Comparison of ENCODE assay signal across 8 mouse cellular contexts in the genomic region with DNA sequence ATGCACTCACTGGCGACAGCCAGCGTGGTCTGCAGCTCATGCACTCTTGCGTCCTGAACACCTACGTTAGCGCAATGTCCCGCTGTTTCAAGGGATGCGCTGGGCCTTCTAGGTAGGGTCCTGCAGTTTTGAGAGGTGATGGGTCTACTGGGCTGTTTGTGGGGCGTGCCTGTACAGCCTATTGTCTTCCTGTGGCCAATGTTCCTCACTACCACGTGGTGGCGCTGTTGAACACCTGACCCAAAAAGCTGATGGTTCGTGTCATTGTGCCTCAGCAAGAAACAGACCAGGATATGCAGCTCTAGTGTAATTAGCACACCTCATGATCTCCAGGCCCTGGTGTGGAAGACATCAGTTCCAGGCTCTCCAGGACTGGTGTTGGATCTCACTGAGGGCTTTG. TPM values are rescaled to one million over a fixed set of nuclear protein-coding genes. Genes with fewer than 3 reads are reported as not detected.
A peak's percentile ranks its signal among the peaks of the same experiment; 100 is the strongest.
DNase-seq lines count a peak whose midpoint lies in the region; ATAC-seq lines count a peak whose summit lies in the region.

No protein-coding gene starts in this region.

- H3K4me1 ChIP-seq in heart, embryonic 13.5 days = peaks cover 9% of the 10 kb centered on the region

- H3K4me2 ChIP-seq in heart, embryonic 13.5 days = peak overlapping the region; percentile 34

- H3K27ac ChIP-seq in heart, embryonic 13.5 days (replicated peaks) = no peak overlapping the region

- DNase-seq in layer of hippocampus, adult 11-12 months (ENCODE audit: low spot score) = peak; percentile 41
- DNase-seq in layer of hippocampus, adult 9-11 months = no peak
- DNase-seq in WW6 (ENCODE audit: low read depth, low spot score) = peak; percentile 52
- DNase-seq in cerebellum, postnatal 36 days = peak; percentile 57 to 67
- DNase-seq in kidney, postnatal 14 days = peak; percentile 64
- DNase-seq in lung, postnatal 25 days (ENCODE audit: low spot score) = peak; percentile 70
- peak; percentile 53 for DNase-seq in splenic B cell, adult 2 months (ENCODE audit: low read depth, low spot score)

- H3K36me3 ChIP-seq in heart, embryonic 13.5 days = no peaks in the 10 kb centered on the region
- no peaks in the 10 kb centered on the region for H3K36me3 ChIP-seq in splenic B cell, adult 2 months (ENCODE audit: control insufficient read depth, insufficient read depth, low read length, poor library complexity, severe bottlenecking)

- no peak overlapping the region for H3K4me3 ChIP-seq in heart, embryonic 13.5 days

- no peaks in the 10 kb centered on the region for H3K9me3 ChIP-seq in heart, embryonic 13.5 days

- H3K27me3 ChIP-seq in heart, embryonic 13.5 days (replicated peaks) = peaks cover 12% of the 10 kb centered on the region; the same call in 1 of the 2 replicates
- H3K27me3 ChIP-seq in splenic B cell, adult 2 months (ENCODE audit: control insufficient read depth, insufficient read depth, low read length, poor library complexity, severe bottlenecking) = no peaks in the 10 kb centered on the region

- no peak; the same call in 1 of the 2 replicates for ATAC-seq in heart, embryonic 13.5 days (ENCODE audit: extremely low read depth, insufficient number of reproducible peaks, low FRiP score, low TSS enrichment)

- 20% methylated on average over 11 of the region's 11 CpGs for WGBS in heart, embryonic 13.5 days

- no peak overlapping the region for H3K9ac ChIP-seq in heart, embryonic 13.5 days

RNA-seq across cellular contexts. Expression of a gene that starts 21.7 kb away (rescaled TPM):
- polyA plus RNA-seq in heart, embryonic 13.5 days (2015; fragmentation: Nextera tagmentation; extraction: Ambion mirVana) = 11.8 and 14.9 TPM in 2 replicates

RNA-seq across cellular contexts. Expression of a gene that starts 26.7 kb away (rescaled TPM):
- not detected in 2 replicates for polyA plus RNA-seq in heart, embryonic 13.5 days (2015; fragmentation: Nextera tagmentation; extraction: Ambion mirVana)

RNA-seq across cellular contexts. Expression of a gene that starts 55.5 kb away (rescaled TPM):
- polyA plus RNA-seq in heart, embryonic 13.5 days (2015; fragmentation: Nextera tagmentation; extraction: Ambion mirVana) = 2.2 and 2.7 TPM in 2 replicates
